Mouse (Mus musculus) lung, postnatal 0 days (tissue): ENCODE data around the gene Znrf1. TPM values are rescaled to one million over a fixed set of nuclear protein-coding genes. Genes with fewer than 3 reads are reported as not detected.

Experiments
- ATAC-seq: fragments of 200-750 bp; cut with Nextera tagmentation; 2 replicates; pipeline ENCODE4 v1.8.0; 2017; ENCODE audit warnings: moderate library complexity
- DNase-seq: peaks from one replicate; pipeline ENCODE4 v3.0.0-alpha.2; 2016; ENCODE audit warnings: low spot score
- H3K27ac ChIP-seq: fragments of 300-500 bp; sonication (generic); 2 replicates; pipeline ENCODE4 v1.5.1; 2014; ENCODE audit warnings: antibody characterized with exemption, mild to moderate bottlenecking, low read length, mixed read lengths
- H3K27me3 ChIP-seq: fragments of 300-500 bp; sonication (generic); replicated peaks from 2 replicates; pipeline ENCODE4 v1.6.1; 2014; ENCODE audit warnings: low read length, mixed read lengths; ENCODE audit not compliant: insufficient read depth
- H3K36me3 ChIP-seq: fragments of 300-500 bp; sonication (generic); 2 replicates; pipeline ENCODE4 v1.6.1; 2014; ENCODE audit warnings: low read length, mixed read lengths; ENCODE audit not compliant: insufficient read depth
- H3K4me1 ChIP-seq: fragments of 300-500 bp; sonication (generic); 2 replicates; pipeline ENCODE4 v1.6.1; 2014; ENCODE audit warnings: antibody characterized with exemption, low read depth, low read length, mixed read lengths; ENCODE audit not compliant: insufficient read depth
- H3K4me2 ChIP-seq: fragments of 300-500 bp; sonication (generic); replicated peaks from 2 replicates; pipeline ENCODE4 v1.6.1; 2014; ENCODE audit warnings: low read depth, mild to moderate bottlenecking, low read length, moderate library complexity, mixed read lengths
- H3K4me3 ChIP-seq: fragments of 300-500 bp; sonication (generic); 2 replicates; pipeline ENCODE4 v1.5.1; 2014; ENCODE audit warnings: low read depth, low read length
- H3K9ac ChIP-seq: fragments of 300-500 bp; sonication (generic); replicated peaks from 2 replicates; pipeline ENCODE4 v1.6.1; 2014; ENCODE audit warnings: low read depth, mild to moderate bottlenecking
- H3K9me3 ChIP-seq: fragments of 300-500 bp; sonication (generic); 2 replicates; pipeline ENCODE4 v1.6.1; 2016; ENCODE audit warnings: low read length, mixed read lengths
- CTCF ChIP-seq: IDR thresholded peaks from 2 replicates; pipeline ENCODE4 v1.5.1; 2016; ENCODE audit warnings: antibody characterized with exemption, mild to moderate bottlenecking
- EP300 ChIP-seq: IDR thresholded peaks from 2 replicates; pipeline ENCODE4 v1.6.1; 2016; ENCODE audit warnings: antibody characterized with exemption, mild to moderate bottlenecking, control low read depth
- WGBS: fragments of 180-500 bp; shearing (Covaris S2); extraction: QIAGEN DNeasy Blood & Tissue Kit; methylation state at CpG from one replicate; pipeline ENCODE4 v1.1.7; 2014; 5-methylcytosine and 5-hydroxymethylcytosine counted together
- polyA plus RNA-seq: library from polyadenylated mRNA; unstranded; fragments of >200 nt; fragmentation: Nextera tagmentation; extraction: Ambion mirVana; gene quantifications from 2 replicates; pipeline ENCODE4 v1.2.1, GENCODE M21; 2015

Gene Znrf1
- polyA plus RNA-seq, 1 experiment from 2014 or later, result 24.5 TPM

DNA sequence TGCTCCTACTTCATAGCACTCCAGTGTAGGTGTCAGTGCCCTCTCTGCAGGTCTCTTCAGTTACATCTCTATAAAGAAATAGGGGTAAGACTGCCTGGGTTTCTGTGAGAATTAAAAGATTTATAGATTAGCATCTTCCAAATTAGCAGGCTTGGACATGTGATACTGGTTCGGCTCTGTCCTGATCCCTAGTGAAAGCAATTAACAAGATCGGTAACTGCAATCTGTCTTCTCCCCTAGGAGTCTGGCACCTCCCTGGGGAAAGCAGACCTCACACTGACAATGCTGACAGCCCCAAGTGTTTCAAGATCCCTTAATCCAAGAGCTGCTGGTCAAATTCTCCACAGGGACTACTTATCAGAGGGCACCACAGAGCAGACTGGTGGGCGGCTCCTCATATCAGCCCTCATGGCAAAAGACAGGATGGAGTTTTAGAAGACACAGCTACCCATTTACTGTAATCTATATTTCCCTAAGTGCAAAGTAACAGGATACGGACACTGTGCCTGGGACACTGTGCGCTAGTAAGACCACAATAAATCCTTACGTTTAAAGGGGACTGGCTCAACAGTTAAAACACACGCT is 19.4 kb upstream of the Znrf1 start:
- no peak overlapping the region for H3K9ac ChIP-seq
- no peaks in the 10 kb centered on the region for H3K9me3 ChIP-seq
- WGBS, result 76% methylated on average over 7 of the region's 7 CpGs
- no peaks in the 10 kb centered on the region for H3K27me3 ChIP-seq
- no peak overlapping the region for H3K4me3 ChIP-seq
- TF ChIP-seq EP300 (no peak), CTCF (no peak)
- ATAC-seq (no peak), DNase-seq (no peak)
- no peak overlapping the region for H3K4me2 ChIP-seq
- H3K4me1 ChIP-seq, result no peaks in the 10 kb centered on the region
- no peaks in the 10 kb centered on the region for H3K36me3 ChIP-seq
- H3K27ac ChIP-seq, result no peak overlapping the region

DNA sequence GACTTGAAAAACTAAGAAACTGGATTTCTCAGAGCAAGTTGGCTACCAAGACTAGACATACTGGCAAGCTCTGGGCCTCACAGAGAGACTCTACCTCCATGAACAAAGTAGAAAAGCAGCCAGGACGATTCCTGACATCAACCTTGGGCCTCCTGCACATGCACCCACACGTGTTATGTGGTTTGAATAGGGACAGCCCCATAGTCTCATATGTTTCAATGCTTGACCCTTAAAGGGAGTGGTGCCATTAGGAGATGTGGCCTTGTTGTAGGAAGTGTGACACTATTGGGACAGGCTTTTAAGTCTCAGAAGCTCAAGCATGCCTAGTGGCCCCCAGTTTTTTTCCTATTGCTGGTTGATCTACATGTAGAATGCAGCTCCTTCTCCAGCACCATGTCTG is 18.4 kb upstream of the Znrf1 start:
- no peak for ATAC-seq
- Histone ChIP-seq H3K27me3 (no peaks in the 10 kb centered on the region), H3K4me2 (no peak overlapping the region), H3K27ac (no peak overlapping the region), H3K4me1 (no peaks in the 10 kb centered on the region), H3K4me3 (no peak overlapping the region), H3K36me3 (no peaks in the 10 kb centered on the region), H3K9me3 (no peaks in the 10 kb centered on the region), H3K9ac (no peak overlapping the region)
- no peak for TF ChIP-seq EP300
- DNase-seq, result no peak
- 89% methylated on average over 2 of the region's 2 CpGs for WGBS

GRCm38 (mm10) chr8:111521713-111522429 is 14.0 kb upstream of the Znrf1 start, which contains the start of gene Wdr59:
TSS of gene Wdr59 (minus strand) at chr8:111522092.
- WGBS, result under 1% methylated on average over 34 of the region's 34 CpGs

GRCm38 (mm10) chr8:111526403-111527024 is 9.4 kb upstream of the Znrf1 start:
- Histone ChIP-seq H3K9me3 (no peaks in the 10 kb centered on the region), H3K27ac (no peak overlapping the region), H3K9ac (no peak overlapping the region), H3K4me2 (no peak overlapping the region), H3K4me3 (no peak overlapping the region), H3K36me3 (no peaks in the 10 kb centered on the region), H3K27me3 (no peaks in the 10 kb centered on the region), H3K4me1 (no peaks in the 10 kb centered on the region; the same call in 1 of the 2 replicates)
- ATAC-seq (no peak), DNase-seq (peak; percentile 58)
- no peak for TF ChIP-seq CTCF
- no peak for TF ChIP-seq EP300
- WGBS, result 38% methylated on average over 6 of the region's 6 CpGs

More at GRCm38 (mm10) chr8:111521713-111522429, 14.0 kb upstream of the Znrf1 start, which contains the start of gene Wdr59:
- ATAC-seq (peak; percentile 100), DNase-seq (peak; percentile 100)
- TF ChIP-seq CTCF (peak; percentile 50), EP300 (no peak)
- peak within 1 kb of the TSS; percentile 64 for H3K4me2 ChIP-seq
- no peaks in the 10 kb centered on the region for H3K27me3 ChIP-seq
- no peaks in the 10 kb centered on the region; the same call in 1 of the 2 replicates for H3K4me1 ChIP-seq
- H3K4me3 ChIP-seq, result peak within 1 kb of the TSS; percentile 70
- H3K36me3 ChIP-seq, result no peaks in the 10 kb centered on the region
- no peak within 1 kb of the TSS for H3K27ac ChIP-seq
- H3K9ac ChIP-seq, result peak within 1 kb of the TSS; percentile 19; the same call in 1 of the 2 replicates
- no peaks in the 10 kb centered on the region for H3K9me3 ChIP-seq

DNA sequence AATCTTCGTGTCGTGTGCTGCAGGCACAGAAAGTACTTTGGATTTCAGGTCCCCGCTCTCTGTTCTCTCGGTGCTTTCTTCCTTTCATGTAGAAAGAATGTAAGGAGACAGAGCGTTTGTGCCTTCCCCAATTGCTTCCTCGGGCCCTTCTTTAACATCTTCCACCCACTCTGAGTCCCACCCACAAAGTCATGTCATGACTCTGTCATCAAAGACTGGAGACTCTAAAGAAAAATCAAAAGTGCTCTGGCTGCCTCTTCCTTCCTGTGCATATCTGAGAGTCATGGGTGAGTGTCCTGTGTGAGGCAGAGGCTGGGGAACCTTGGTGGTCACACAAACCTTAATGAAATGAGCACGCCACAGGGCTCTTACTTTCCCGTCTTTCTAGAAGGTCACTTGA is 8.7 kb upstream of the Znrf1 start:
- TF ChIP-seq CTCF (no peak), EP300 (no peak)
- no peak for DNase-seq

GRCm38 (mm10) chr8:111528071-111528470 is 7.8 kb upstream of the Znrf1 start:
- Histone ChIP-seq H3K4me3 (no peak overlapping the region), H3K9ac (no peak overlapping the region), H3K9me3 (no peaks in the 10 kb centered on the region), H3K27ac (no peak overlapping the region), H3K36me3 (no peaks in the 10 kb centered on the region), H3K27me3 (no peaks in the 10 kb centered on the region), H3K4me1 (no peaks in the 10 kb centered on the region; the same call in 1 of the 2 replicates), H3K4me2 (no peak overlapping the region)
- ATAC-seq, result no peak
- TF ChIP-seq CTCF, result no peak
- TF ChIP-seq EP300, result no peak
- 83% methylated on average over 5 of the region's 5 CpGs for WGBS
- no peak for DNase-seq

More for the DNA sequence above, 8.7 kb upstream of the Znrf1 start:
- no peaks in the 10 kb centered on the region for H3K27me3 ChIP-seq
- WGBS, result 53% methylated on average over 8 of the region's 8 CpGs
- H3K9me3 ChIP-seq, result no peaks in the 10 kb centered on the region
- H3K27ac ChIP-seq, result no peak overlapping the region
- no peak overlapping the region for H3K4me3 ChIP-seq
- H3K36me3 ChIP-seq, result no peaks in the 10 kb centered on the region
- no peak overlapping the region for H3K4me2 ChIP-seq
- ATAC-seq, result no peak
- H3K4me1 ChIP-seq, result no peaks in the 10 kb centered on the region; the same call in 1 of the 2 replicates
- H3K9ac ChIP-seq, result no peak overlapping the region
